Mouse (Mus musculus): ENCODE results near the gene Mast4.

The Mast4 gene

DNA sequence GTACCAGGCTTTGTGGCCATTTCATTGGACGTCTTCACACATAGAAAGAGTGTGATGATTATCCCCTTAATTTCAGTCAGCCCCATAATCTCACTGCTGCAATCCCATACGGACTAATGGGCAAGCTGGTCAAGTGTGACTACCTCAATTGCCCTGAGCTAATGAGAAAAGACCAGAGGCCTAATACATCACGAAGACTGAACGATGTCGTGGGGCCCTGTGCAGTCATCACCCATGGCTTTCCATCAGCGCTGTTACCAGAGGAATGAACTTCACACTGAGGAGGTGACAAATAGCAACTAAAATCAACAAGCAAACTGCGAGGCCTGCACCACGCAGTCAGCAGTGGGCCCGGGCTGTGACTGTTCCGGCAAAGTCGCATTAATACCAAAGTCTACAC is 344.7 kb downstream of the Mast4 start:
- no peak for DNase-seq (ENCODE audit: low spot score in 2 of 2)

DNA sequence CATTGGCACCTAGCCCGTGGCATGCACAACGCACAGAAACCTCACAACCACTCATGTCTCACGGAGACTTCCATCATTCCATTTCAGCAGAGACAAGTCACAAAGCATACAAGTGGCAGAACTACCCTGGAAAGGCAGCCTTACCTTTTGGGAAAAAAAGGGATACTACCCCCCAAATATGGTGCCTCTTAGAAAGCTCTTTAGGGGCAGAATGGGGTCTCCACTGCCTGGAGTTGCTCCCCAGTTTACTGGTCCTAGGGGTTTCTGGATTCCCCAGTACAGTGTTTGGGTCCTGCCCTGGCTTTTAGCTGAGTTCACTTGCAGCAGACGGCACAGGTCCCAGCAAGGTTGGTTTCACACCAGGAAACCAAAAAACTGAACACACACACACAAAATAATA is 345.3 kb downstream of the Mast4 start:
- no peak for DNase-seq (ENCODE audit: low spot score in 2 of 2)

DNA sequence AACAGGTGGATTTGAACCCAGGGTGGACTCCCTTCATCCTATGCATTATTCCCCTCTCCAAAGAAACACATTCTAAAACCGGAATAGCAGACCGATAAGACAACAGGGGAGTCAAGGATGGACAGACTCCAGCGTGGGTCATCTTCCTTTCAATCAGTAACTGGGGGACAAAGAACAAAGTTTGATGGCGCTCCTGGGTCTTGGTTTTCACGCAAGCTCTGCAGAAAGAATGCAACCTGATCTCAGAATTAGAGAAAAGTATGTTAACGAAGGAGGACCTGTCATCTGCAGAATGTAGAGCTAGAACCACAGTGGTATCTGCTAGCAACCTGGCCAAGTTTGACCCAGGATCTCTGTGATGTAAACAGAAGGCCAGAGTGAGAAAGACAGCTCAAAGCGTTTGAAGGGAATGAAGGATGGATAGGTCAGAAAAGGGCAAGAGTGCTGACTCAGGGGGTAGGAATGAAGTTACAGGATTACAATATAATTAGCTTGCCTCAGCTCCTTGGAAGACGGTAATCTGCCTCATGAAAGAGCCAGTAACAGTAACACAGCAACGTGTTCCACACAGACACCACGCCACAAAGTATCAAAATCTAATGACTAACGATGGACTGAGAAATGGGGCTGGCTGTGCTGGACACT is 345.9 kb downstream of the Mast4 start:
- no peak for DNase-seq (ENCODE audit: low spot score in 2 of 2)

- DNase-seq (ENCODE audit: low spot score in 2 of 2) = no peak
Observed at GRCm38 (mm10) chr13:102984550-102984949, 349.7 kb downstream of the Mast4 start.

GRCm38 (mm10) chr13:102973853-102974252 is 360.4 kb downstream of the Mast4 start:
- DNase-seq (ENCODE audit: low spot score in 2 of 2) = no peak

DNA sequence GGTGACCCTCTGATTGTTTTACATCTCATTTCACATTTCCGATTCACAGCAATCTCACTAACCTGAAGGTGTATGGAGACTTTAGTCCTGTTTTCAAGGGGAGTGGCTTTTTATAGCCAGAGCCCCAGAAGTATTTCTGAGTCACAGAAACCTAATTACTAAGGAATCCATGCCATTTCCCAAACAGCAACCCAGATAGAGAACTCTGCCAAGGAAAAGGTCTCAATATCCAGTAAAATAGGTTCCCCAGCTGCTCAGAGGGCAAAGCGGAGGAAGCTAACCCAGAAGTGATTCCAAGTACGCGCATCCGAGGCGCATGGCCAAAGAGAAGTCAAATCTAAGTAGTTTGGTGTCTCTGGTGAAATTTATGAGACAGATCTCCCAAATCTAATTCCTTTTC is 370.8 kb downstream of the Mast4 start:
- DNase-seq (ENCODE audit: low spot score in 2 of 2) = no peak

DNA sequence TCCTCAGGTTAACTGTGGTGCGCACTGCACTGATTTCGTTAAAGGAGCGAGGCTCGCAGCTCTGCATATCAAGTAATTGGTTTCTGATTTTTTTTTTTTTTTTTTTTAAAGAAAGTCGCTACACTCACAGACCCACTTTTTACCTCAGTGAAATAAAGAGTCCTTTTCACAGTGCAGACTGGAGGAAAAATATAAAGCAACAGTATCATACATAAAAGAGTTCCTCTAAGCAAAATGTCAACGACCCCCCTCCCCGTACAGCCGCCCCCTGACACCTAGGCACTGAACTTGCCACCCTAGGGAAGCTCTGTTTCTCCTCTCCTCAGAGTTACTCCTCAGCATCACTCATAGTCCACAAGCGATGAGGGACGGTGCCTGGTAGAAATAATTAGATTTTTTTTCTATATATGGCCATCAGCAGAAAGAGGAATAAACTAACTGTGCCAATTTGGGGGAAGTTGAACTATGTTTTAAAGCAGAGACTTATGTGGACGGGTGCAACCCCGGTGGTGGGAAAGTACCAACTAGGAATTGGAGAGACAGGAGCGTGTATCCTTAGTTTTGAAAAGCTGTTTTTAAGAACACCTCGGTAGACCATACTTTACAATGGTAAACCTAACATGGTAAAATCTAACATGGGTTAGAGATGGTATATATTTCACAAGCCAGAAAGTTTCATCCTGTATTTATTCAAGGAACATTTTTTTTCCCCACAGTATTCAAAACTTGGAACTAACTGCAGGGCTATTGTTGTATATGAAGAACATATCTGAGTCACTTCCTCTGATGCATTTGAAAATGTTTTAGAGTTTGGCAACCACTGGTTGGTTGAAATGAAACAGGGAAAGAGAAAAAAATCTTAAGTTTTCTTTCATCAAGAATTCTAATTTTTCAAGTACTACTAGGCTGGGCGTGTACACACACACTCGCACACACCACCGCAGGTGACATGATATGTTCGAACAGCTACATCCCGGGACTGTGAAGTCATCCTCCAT is 375.7 kb downstream of the Mast4 start:
- DNase-seq (ENCODE audit: low spot score in 2 of 2) = no peak

- DNase-seq (ENCODE audit: low spot score in 2 of 2) = no peak
Observed at GRCm38 (mm10) chr13:102957508-102958272, 376.6 kb downstream of the Mast4 start.

DNA sequence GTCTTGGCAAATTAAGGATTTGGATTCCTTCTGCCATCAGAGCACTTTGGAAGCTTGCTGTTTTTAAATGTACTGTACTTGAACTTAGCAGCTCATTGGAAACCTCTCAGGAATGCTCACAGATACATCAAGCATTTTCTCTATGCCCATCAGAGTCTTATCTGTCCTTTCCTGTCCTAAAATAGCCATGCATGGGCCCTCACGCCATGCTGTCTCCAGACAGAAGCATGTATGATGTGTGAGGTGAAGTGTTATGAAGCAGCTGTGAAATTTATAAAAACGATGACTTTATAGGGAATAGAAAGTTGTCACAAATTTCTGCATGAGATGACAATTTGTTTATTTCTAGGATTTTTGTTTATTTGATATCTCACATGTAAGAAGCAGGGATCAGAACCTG is 378.8 kb downstream of the Mast4 start:
- DNase-seq (ENCODE audit: low spot score in 2 of 2) = no peak

DNA sequence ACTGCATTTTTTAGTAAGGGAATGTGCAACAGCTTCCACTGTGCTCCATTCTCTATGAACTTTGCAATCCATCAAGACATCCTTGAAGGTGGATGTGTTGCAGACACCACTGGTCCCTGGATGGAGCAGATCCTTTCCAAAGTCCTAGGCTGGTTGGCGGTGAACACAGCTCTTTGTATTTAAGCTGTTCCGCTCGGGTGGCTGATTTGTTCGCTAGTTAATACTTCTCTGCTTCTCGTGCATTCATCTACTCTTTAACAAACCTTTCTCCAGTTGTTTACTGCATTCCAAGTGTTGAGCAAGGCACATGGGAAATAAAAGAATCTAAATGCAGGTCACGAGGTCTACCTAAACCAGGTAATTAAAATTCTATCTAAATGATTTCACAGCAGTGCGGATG is 384.5 kb downstream of the Mast4 start:
- DNase-seq (ENCODE audit: low spot score in 2 of 2) = no peak

DNA sequence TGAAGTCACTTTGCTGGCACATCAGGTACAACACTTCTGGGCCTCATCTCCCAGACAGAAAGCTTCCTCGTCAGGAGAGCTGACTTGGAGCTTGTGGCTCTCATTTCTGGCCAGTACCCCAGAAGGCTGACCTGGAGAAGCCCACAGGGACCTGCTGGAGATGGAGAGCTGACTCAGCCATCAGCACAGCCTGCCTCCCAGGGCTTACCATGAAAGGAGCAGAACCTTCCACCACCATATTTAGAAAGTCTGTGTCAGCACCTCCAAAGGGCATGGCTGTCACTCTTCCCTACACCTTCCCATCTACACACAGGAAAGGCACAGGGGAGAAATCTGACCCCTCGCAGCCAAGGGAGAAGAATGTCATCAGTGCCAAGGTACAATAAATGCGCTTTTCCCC is 385.3 kb downstream of the Mast4 start:
- no peak for DNase-seq (ENCODE audit: low spot score in 2 of 2)

- DNase-seq (ENCODE audit: low spot score in 2 of 2) = no peak
Observed at GRCm38 (mm10) chr13:102947546-102947945, 386.8 kb downstream of the Mast4 start.

DNA sequence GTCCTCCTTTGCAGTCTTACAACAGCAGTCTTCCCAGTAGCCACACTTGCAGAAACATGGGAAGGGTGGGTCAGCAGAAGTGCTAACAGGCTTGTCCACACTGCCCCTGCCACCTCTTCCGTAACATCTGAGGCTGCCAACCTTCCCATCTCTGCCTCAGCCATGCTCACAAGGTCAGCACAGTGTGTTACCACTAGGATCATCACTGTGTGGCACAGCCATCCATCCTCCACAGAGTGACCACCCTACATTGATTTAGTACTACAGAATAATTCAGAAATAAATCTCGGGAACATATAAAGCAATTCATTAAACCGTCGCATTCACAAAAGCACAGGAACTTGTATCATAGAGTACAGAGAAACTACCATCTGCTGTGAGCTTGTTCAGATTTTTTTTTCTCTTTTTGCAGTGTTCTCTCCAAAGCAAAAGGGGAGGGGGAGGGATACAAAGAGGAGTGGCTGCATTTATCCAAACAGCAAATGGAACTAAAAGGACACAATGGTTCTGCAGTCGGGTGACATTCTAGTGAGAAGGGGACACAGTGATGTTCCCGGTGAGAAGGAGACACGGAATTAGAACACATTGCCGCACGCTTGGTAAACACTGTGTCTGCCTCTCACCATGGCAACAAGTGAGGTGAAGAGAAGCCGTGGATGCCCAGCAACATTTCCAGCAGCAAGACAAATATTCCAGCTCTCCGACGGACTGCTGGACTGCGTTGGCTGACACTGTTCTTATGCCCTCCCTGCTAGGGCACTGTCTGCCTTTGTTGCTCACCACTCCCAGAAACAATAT is 388.1 kb downstream of the Mast4 start:
- DNase-seq (ENCODE audit: low spot score in 2 of 2) = no peak

- no peak for DNase-seq (ENCODE audit: low spot score in 2 of 2)
Observed at GRCm38 (mm10) chr13:102945450-102945849, 388.8 kb downstream of the Mast4 start.

- DNase-seq (ENCODE audit: low spot score in 2 of 2) = no peak
Observed at GRCm38 (mm10) chr13:102944516-102944915, 389.8 kb downstream of the Mast4 start.

DNA sequence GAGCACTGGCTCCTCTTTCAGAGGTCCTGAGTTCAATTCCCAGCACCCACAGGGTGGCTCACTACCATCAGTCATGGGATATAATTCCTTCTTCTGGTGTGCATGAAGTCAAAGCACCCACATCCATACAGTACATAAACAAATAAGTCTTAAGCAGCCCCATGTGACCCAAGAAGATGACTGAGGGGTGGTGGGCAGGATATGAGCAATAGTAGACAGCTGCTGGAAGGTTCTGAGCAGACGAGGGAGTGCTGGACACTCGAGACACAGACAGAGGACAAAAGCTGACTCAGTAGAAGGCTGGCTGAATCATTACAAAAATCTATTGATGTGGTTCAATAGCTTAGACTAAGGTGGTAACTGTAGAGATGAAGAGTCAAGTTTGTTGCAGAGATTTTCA is 391.7 kb downstream of the Mast4 start:
- DNase-seq (ENCODE audit: low spot score in 2 of 2) = no peak

GRCm38 (mm10) chr13:102940476-102940875 is 393.8 kb downstream of the Mast4 start:
- no peak for DNase-seq (ENCODE audit: low spot score in 2 of 2)

GRCm38 (mm10) chr13:102936233-102936632 is 398.1 kb downstream of the Mast4 start:
- DNase-seq (ENCODE audit: low spot score in 2 of 2) = no peak

DNA sequence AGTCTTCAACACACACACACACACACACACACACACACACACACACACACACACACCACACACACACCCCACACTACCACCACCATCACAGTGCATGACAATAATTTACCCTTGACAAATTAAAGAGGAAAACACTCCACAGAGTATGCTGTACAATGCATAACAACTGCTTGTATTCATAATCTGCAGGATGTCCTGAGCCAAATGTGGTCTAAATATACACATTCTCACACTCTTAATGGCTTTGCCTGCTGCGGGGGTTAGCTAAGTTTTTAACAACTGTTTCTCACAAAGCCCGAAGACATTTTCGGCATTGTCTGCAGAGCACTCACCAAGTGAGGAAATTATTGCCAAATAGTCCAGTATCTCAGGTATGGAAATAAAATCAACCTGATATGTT is 398.5 kb downstream of the Mast4 start:
- DNase-seq (ENCODE audit: low spot score in 2 of 2) = no peak

DNA sequence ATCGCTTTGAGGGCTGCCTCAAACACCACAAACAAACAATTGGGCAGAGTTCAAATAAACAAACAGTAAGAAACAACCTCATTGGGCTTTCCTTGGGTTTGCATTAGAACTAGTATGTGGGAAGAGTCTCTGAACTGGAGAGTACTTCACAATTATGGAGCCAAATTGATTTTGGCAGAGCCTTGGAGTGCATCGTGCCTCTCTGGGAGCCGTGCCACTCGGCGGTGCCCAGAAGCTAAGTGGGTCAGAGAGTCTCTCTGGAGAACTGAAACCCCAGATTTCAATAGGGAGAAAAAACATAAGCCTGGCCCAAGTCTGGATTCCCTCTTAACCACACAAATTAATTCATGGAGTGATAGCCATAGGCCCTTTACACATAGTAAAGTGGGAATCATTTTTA is 400.6 kb downstream of the Mast4 start:
- peak in 1 of 2 experiments; percentile 27 for DNase-seq (ENCODE audit: low spot score in 2 of 2)

- DNase-seq (ENCODE audit: low spot score in 2 of 2) = no peak
Observed at GRCm38 (mm10) chr13:102932434-102932833, 401.9 kb downstream of the Mast4 start.

Data from frontal cortex, postnatal 14 days (tissue).